Mouse (Mus musculus) embryonic facial prominence, embryonic 14.5 days (tissue): Measurements from ENCODE around the gene Slc43a2. TPM values are rescaled to one million over a fixed set of nuclear protein-coding genes. Genes with fewer than 3 reads are reported as not detected.

Experiments
- ATAC-seq: fragments of 200-750 bp; cut with Nextera tagmentation; 2 replicates; pipeline ENCODE4 v1.8.0; 2017; ENCODE audit warnings: low read depth, moderate number of reproducible peaks, moderate TSS enrichment
- DNase-seq: peaks from one replicate; pipeline ENCODE4 v3.0.0-alpha.2; 2015; ENCODE audit warnings: low spot score
- H3K27ac ChIP-seq: fragments of 300-500 bp; sonication (generic); replicated peaks from 2 replicates; pipeline ENCODE4 v1.5.1; 2014; ENCODE audit warnings: low read depth, mild to moderate bottlenecking, low read length, moderate library complexity
- H3K27me3 ChIP-seq: fragments of 300-500 bp; sonication (generic); replicated peaks from 2 replicates; pipeline ENCODE4 v1.6.1; 2014; ENCODE audit warnings: low read length; ENCODE audit not compliant: control insufficient read depth, insufficient read depth
- H3K36me3 ChIP-seq: fragments of 300-500 bp; sonication (generic); 2 replicates; pipeline ENCODE4 v1.6.1; 2014; ENCODE audit warnings: low read length, mixed read lengths; ENCODE audit not compliant: control insufficient read depth, insufficient read depth
- H3K4me1 ChIP-seq: fragments of 300-500 bp; sonication (generic); 2 replicates; pipeline ENCODE4 v1.6.1; 2014; ENCODE audit warnings: antibody characterized with exemption, low read length; ENCODE audit not compliant: control insufficient read depth, insufficient read depth
- H3K4me2 ChIP-seq: fragments of 300-500 bp; sonication (generic); 2 replicates; pipeline ENCODE4 v1.6.1; 2014; ENCODE audit warnings: low read depth, mild to moderate bottlenecking, low read length, moderate library complexity, mixed read lengths
- H3K4me3 ChIP-seq: fragments of 300-500 bp; sonication (generic); 2 replicates; pipeline ENCODE4 v1.5.1; 2014; ENCODE audit warnings: low read depth, mild to moderate bottlenecking, low read length
- H3K9ac ChIP-seq: fragments of 300-500 bp; sonication (generic); 2 replicates; pipeline ENCODE4 v1.6.1; 2014; ENCODE audit warnings: low read depth, mild to moderate bottlenecking, low read length, moderate library complexity, mixed read lengths
- H3K9me3 ChIP-seq: fragments of 300-500 bp; sonication (generic); 2 replicates; pipeline ENCODE4 v1.6.1; 2016; ENCODE audit warnings: low read length; ENCODE audit not compliant: control insufficient read depth
- WGBS: fragments of 180-500 bp; shearing (Covaris S2); extraction: QIAGEN DNeasy Blood & Tissue Kit; methylation state at CpG from one replicate; pipeline ENCODE4 v1.1.7; 2014; 5-methylcytosine and 5-hydroxymethylcytosine counted together
- polyA plus RNA-seq: library from polyadenylated mRNA; unstranded; fragments of >200 nt; fragmentation: Nextera tagmentation; extraction: Ambion mirVana; gene quantifications from 2 replicates; pipeline ENCODE4 v1.2.1, GENCODE M21; 2014

Slc43a2 gene
- polyA plus RNA-seq, 1 experiment from 2014 or later = 4.3 TPM

DNA sequence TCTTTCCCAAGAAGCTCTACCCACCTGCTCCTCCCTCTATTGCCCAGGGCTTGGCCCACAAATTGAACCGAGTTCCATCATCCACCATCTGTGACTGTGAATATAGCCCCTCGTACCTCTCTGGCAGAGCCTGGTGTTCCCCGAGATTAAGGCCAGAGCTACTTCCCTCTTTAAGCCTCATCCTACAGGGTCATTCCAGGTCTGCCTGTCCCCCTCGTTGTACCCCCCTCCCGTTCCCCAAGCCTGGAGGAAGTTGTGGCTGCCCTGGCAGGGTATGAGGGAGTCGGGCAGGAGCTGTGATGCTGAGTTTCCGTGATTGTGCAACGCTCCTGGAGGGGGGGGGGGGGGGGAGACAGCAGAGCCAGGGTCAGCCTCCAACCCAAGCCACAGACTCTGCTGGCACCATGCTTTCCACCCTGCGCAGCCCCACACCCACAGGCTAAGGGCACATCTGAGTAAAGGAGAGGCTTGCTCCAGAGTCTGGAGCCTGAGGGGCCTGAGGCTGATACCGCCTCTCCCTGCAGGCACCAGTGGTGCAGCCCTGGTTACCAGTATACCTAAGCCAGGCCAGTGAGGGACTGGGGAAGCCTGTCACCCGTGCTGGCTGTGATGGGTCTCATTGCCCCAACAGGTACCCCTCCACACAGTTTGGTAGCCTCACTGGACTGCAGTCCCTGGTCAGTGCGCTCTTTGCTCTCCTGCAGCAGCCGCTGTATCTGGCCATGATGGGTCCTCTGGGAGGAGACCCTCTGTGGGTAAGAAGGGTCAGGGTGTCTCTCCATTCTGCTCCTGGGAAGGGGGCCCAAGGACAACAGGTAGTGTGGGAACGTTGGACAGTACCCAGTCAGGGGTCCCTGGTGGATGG lies 39.9 kb downstream of the Slc43a2 start:
- H3K4me1 ChIP-seq = peaks cover 15% of the 10 kb centered on the region
- no peak overlapping the region for H3K4me3 ChIP-seq
- 70% methylated on average over 13 of the region's 14 CpGs for WGBS
- DNase-seq (no peak), ATAC-seq (no peak)
- no peak overlapping the region for H3K4me2 ChIP-seq
- no peak overlapping the region for H3K9ac ChIP-seq
- H3K27ac ChIP-seq = no peak overlapping the region
- H3K27me3 ChIP-seq = no peaks in the 10 kb centered on the region
- no peaks in the 10 kb centered on the region for H3K9me3 ChIP-seq
- H3K36me3 ChIP-seq = no peaks in the 10 kb centered on the region

- WGBS = 7% methylated on average over 8 of the region's 10 CpGs
- Histone ChIP-seq H3K27me3 (no peaks in the 10 kb centered on the region), H3K27ac (peak overlapping the region; percentile 53), H3K4me2 (peak overlapping the region; percentile 32), H3K4me1 (peaks cover 15% of the 10 kb centered on the region), H3K4me3 (no peak overlapping the region), H3K36me3 (no peaks in the 10 kb centered on the region), H3K9me3 (no peaks in the 10 kb centered on the region), H3K9ac (peak overlapping the region; percentile 52)
- DNase-seq (peak; percentile 36), ATAC-seq (no peak)
Measured at GRCm38 (mm10) chr11:75572301-75572791, 40.9 kb downstream of the Slc43a2 start.

- WGBS = 11% methylated on average over 12 of the region's 12 CpGs
Measured at GRCm38 (mm10) chr11:75572854-75573650, 41.6 kb downstream of the Slc43a2 start.

GRCm38 (mm10) chr11:75574378-75575123 lies 43.1 kb downstream of the Slc43a2 start:
- Histone ChIP-seq H3K9ac (no peak overlapping the region), H3K27me3 (no peaks in the 10 kb centered on the region), H3K27ac (no peak overlapping the region), H3K4me3 (no peak overlapping the region), H3K36me3 (no peaks in the 10 kb centered on the region), H3K4me2 (no peak overlapping the region), H3K9me3 (no peaks in the 10 kb centered on the region), H3K4me1 (peaks cover 15% of the 10 kb centered on the region)
- 87% methylated on average over 5 of the region's 5 CpGs for WGBS
- no peak for DNase-seq
- ATAC-seq = no peak

More at GRCm38 (mm10) chr11:75572854-75573650, 41.6 kb downstream of the Slc43a2 start:
- Histone ChIP-seq H3K4me2 (peak overlapping the region; percentile 32), H3K27ac (peak overlapping the region; percentile 53), H3K9ac (peak overlapping the region; percentile 52), H3K4me3 (no peak overlapping the region), H3K27me3 (no peaks in the 10 kb centered on the region), H3K36me3 (no peaks in the 10 kb centered on the region), H3K4me1 (peaks cover 15% of the 10 kb centered on the region), H3K9me3 (no peaks in the 10 kb centered on the region)
- ATAC-seq (peak; percentile 91), DNase-seq (peak; percentile 94)

DNA sequence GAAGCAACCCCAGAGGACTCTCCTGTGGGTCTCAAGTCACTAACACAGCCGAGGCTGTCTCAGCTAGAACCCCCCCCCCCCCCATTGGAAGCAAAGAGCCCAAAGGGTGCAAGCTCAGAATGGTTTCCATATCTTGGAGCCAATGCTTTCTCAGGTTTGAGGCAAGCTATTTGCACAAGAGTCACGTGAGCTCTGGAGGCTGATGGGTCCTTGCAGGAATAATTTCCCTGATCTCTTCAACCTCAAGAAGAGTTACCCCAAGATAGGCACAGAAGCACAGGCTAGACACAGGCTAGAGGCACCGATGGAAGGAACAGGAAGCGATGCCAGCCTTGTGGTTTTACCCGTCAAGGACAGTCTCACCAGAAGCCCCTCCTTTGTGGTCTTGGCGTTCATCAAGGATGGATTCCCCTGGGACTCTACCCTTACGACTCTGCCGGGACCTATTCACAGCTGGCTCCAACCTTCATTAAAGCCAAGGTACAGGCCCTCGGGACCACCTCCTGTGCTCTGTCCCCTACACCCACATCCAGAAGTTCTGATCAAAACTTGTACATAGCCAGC lies 44.1 kb downstream of the Slc43a2 start:
- Histone ChIP-seq H3K9ac (no peak overlapping the region), H3K36me3 (no peaks in the 10 kb centered on the region), H3K4me3 (no peak overlapping the region), H3K27ac (no peak overlapping the region), H3K9me3 (no peaks in the 10 kb centered on the region), H3K27me3 (no peaks in the 10 kb centered on the region), H3K4me2 (no peak overlapping the region), H3K4me1 (peaks cover 15% of the 10 kb centered on the region)
- WGBS = 67% methylated on average over 9 of the region's 9 CpGs
- ATAC-seq (no peak), DNase-seq (no peak)

- no peak overlapping the region for H3K4me2 ChIP-seq
- no peaks in the 10 kb centered on the region for H3K4me1 ChIP-seq
- no peaks in the 10 kb centered on the region for H3K9me3 ChIP-seq
- no peak overlapping the region for H3K27ac ChIP-seq
- WGBS = 86% methylated on average over 5 of the region's 5 CpGs
- no peak for ATAC-seq
- H3K27me3 ChIP-seq = no peaks in the 10 kb centered on the region
- no peak overlapping the region for H3K4me3 ChIP-seq
- no peak for DNase-seq
- H3K9ac ChIP-seq = no peak overlapping the region
- no peaks in the 10 kb centered on the region for H3K36me3 ChIP-seq
Measured at GRCm38 (mm10) chr11:75578609-75579008, 47.1 kb downstream of the Slc43a2 start.

DNA sequence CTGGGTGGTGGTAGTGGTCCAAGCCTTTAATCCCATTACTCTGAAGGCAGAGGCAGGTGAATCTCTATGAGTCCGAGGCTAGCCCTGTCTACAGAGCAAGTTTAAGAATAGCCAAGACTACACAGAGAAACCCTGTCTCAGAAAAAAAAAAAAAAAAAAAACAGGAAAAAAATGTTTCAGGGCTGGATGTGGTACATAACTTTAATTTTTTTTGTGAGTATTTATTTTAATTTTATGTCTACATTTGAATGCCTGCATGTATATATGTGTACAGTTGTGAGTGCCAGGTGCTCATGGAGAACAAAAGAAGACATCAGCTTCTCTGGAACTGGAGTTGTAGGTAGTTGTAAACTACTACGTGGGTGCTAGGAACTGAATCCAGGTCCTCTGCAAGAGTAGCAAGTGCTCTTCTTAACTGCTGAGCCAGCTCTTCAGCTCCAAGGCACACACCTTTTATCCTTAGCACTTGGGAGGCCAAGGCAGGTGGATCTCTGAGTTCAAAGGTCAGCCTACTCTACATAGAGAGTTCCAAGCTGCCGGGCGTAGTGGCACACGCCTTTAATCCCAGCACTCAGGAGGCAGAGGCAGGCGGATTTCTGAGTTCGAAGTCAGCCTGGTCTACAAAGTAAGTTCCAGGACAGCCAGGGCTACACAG lies 50.1 kb downstream of the Slc43a2 start:
- no peaks in the 10 kb centered on the region for H3K4me1 ChIP-seq
- H3K4me3 ChIP-seq = no peak overlapping the region
- no peak overlapping the region for H3K9ac ChIP-seq
- ATAC-seq (no peak), DNase-seq (no peak)
- no peaks in the 10 kb centered on the region for H3K27me3 ChIP-seq
- no peaks in the 10 kb centered on the region for H3K9me3 ChIP-seq
- 90% methylated on average over 7 of the region's 7 CpGs for WGBS
- H3K27ac ChIP-seq = no peak overlapping the region
- no peaks in the 10 kb centered on the region for H3K36me3 ChIP-seq
- H3K4me2 ChIP-seq = no peak overlapping the region
